Comparison of ENCODE assay signal across 8 mouse cellular contexts in genomic region chr1:85895391-85895837, GRCm38 (mm10). TPM values are rescaled to one million over a fixed set of nuclear protein-coding genes. Genes with fewer than 3 reads are reported as not detected.
DNase-seq lines count a peak whose midpoint lies in the region; ATAC-seq and TF ChIP-seq lines count a peak whose summit lies in the region.

No protein-coding gene starts in this region.

- H3K4me1 ChIP-seq in forebrain, embryonic 15.5 days, result peaks cover 59% of the 10 kb centered on the region

- peak; percentile 30 for ATAC-seq in forebrain, embryonic 15.5 days (replicated peaks)
- ATAC-seq in hematopoietic stem cell, adult 5-6 weeks (replicated peaks in 1 of 2; ENCODE audit: insufficient read depth in 1 of 2, low FRiP score in 2 of 2, low TSS enrichment in 1 of 2, low read depth in 1 of 2, poor library complexity in 2 of 2, severe bottlenecking in 2 of 2), result peak; percentile 67 to 79

- 3% methylated on average over 15 of the region's 15 CpGs for WGBS in forebrain, embryonic 15.5 days

- TF ChIP-seq CTCF in layer of hippocampus, adult 2 months (conservative IDR thresholded peaks at IDR 0.05), result peak; percentile 79

- no peaks in the 10 kb centered on the region for H3K36me3 ChIP-seq in forebrain, embryonic 15.5 days

- peak overlapping the region; percentile 86 for H3K4me3 ChIP-seq in forebrain, embryonic 15.5 days
- H3K4me3 ChIP-seq in layer of hippocampus, adult 2 months, result peak overlapping the region; percentile 93

- no peaks in the 10 kb centered on the region for H3K27me3 ChIP-seq in forebrain, embryonic 15.5 days

- peak overlapping the region; percentile 84 for H3K4me2 ChIP-seq in forebrain, embryonic 15.5 days (replicated peaks)

- no peaks in the 10 kb centered on the region for H3K9me3 ChIP-seq in forebrain, embryonic 15.5 days

- peak; percentile 49 for DNase-seq in MEL-GATA-1-ER (ENCODE audit: extremely low read depth, low read depth)
- DNase-seq in cerebellum, adult 11 months, result peak; percentile 55
- DNase-seq in layer of hippocampus, adult 2 months (ENCODE audit: low spot score in 2 of 2), result peak; percentile 65 to 69
- DNase-seq in lung, postnatal 14 days, result peak; percentile 68
- peak; percentile 70 for DNase-seq in retina, embryonic 14.5 days (ENCODE audit: low spot score)
- peak; percentile 55 to 61 for DNase-seq in thymus, postnatal 36 days

- peak overlapping the region; percentile 80 for H3K9ac ChIP-seq in forebrain, embryonic 15.5 days (replicated peaks)

- peak overlapping the region; percentile 87 for H3K27ac ChIP-seq in forebrain, embryonic 15.5 days (replicated peaks)
- peak overlapping the region; percentile 96 for H3K27ac ChIP-seq in layer of hippocampus, adult 2 months

RNA-seq across cellular contexts. Expression of gene Itm2c, which starts 1.3 kb away (rescaled TPM):
- 148 and 160 TPM in 2 replicates for polyA plus RNA-seq in forebrain, embryonic 15.5 days (2015; fragmentation: Nextera tagmentation; extraction: Ambion mirVana)
- total RNA-seq in hematopoietic stem cell, adult 5-6 weeks (2017), result 48.4 and 59.2 TPM in 2 replicates
- total RNA-seq in layer of hippocampus, adult 2 months (2021), result 100 to 1,000 TPM; 748 to 802 TPM

RNA-seq across cellular contexts. Expression of gene 4933407L21Rik, which starts 32.9 kb away (rescaled TPM):
- polyA plus RNA-seq in forebrain, embryonic 15.5 days (2015; fragmentation: Nextera tagmentation; extraction: Ambion mirVana), result 4.4 and 4.6 TPM in 2 replicates
- total RNA-seq in hematopoietic stem cell, adult 5-6 weeks (2017), result not detected in 2 replicates
- 1 to 10 TPM; 3.3 to 3.6 TPM for total RNA-seq in layer of hippocampus, adult 2 months (2021)

Comparison
In these comparisons a context has a peak if more than half of its experiments do, and no peak if none do; other contexts are left out.
1. Peak in every context shown above with its lines: DNase-seq, ATAC-seq, H3K4me3 ChIP-seq and H3K27ac ChIP-seq.
2. RNA of gene Itm2c, which starts 1.3 kb away (total RNA-seq): 748 to 802 TPM in layer of hippocampus, adult 2 months; 48.4 to 59.2 TPM in hematopoietic stem cell, adult 5-6 weeks; every median in the first group is over 10 times any median in the second.